In the genomic region with DNA sequence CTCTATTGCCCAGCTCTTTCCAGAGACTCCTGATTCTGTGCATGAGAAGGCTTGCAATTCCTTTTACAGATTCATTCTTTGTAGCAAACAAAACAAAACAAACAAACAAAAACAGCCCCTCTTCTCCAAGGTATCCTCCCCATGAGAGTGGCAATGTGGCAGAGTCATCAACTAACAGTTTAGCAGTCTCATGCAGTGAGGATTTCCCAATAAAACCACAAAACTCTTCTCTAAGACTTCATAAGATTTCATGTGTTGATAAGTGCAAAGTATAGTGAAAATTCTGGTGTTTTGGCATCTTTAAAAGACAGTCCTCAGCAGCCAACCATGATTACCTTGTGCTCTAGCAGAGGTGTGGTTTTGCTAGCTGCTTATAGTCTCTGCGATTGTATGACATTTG, we compare ENCODE assay signal across 16 mouse cellular contexts.
"Had no signal": no experiment of that assay in that cellular context is flagged by ENCODE, and none has a peak within 500 bp of the region (broad histone marks: within the 10 kb centered on the region; RNA-seq: fewer than 3 reads in every experiment).

No protein-coding gene starts in this region.

- ATAC-seq: hindbrain, postnatal 0 days; intestine, postnatal 0 days; liver, embryonic 12.5 days had no signal

- DNase-seq: gastrocnemius, adult 2 months; gastrocnemius, postnatal 10 days; gastrocnemius, postnatal 36 days; heart, adult 18-20 months; heart, postnatal 10 days; heart, postnatal 4 days; kidney, adult 18-20 months; kidney, adult 8-10 months; kidney, postnatal 10 days; kidney, postnatal 36 days; layer of hippocampus, adult 9-11 months; layer of hippocampus, postnatal 36 days; left cerebral cortex, postnatal 4 days had no signal
